Mouse (Mus musculus) activated CD4-positive, CD25-positive, alpha-beta regulatory T cell, adult 4 months (primary cell): ENCODE results near the gene Oosp2. TPM values are rescaled to one million over a fixed set of nuclear protein-coding genes. Genes with fewer than 3 reads are reported as not detected.

ENCODE experiments used
- ATAC-seq: one replicate; pipeline ENCODE4 v1.8.0; 2017
- polyA plus RNA-seq, 2 experiments: library from polyadenylated mRNA; unstranded; fragments of 100-300 nt; shearing (Covaris generic); gene quantifications; one replicate each; pipeline ENCODE4 v1.2.1; 2017

Gene Oosp2
- not detected for polyA plus RNA-seq

GRCm38 (mm10) chr19:11660459-11660858 is at the start of gene Oosp2:
Gene Oosp2 (minus strand): TSS chr19:11660559.
- ATAC-seq = no peak

- no peak for ATAC-seq
These were observed 38.0 kb upstream of the Oosp2 start for GRCm38 (mm10) chr19:11698342-11698741.

GRCm38 (mm10) chr19:11696755-11697154 is 36.4 kb upstream of the Oosp2 start, which contains the start of gene Oosp3:
Gene Oosp3 (plus strand): TSS chr19:11697055.
- no peak for ATAC-seq

GRCm38 (mm10) chr19:11691454-11691853 is 31.1 kb upstream of the Oosp2 start:
- ATAC-seq = no peak

- ATAC-seq = no peak
These were observed 30.5 kb upstream of the Oosp2 start, which contains the start of gene Oosp1 for GRCm38 (mm10) chr19:11690839-11691238. Gene Oosp1 (minus strand): TSS chr19:11691150.

- ATAC-seq = no peak
These were observed 1.2 kb upstream of the Oosp2 start for GRCm38 (mm10) chr19:11661562-11661961.

GRCm38 (mm10) chr19:11659142-11659541 is 1.2 kb downstream of the Oosp2 start:
- ATAC-seq = no peak

GRCm38 (mm10) chr19:11649564-11649963 is 10.8 kb downstream of the Oosp2 start:
- no peak for ATAC-seq

- ATAC-seq = no peak
These were observed 14.2 kb downstream of the Oosp2 start for GRCm38 (mm10) chr19:11646166-11646565.

- no peak for ATAC-seq
These were observed 19.6 kb downstream of the Oosp2 start, which contains the start of gene Ms4a3 for GRCm38 (mm10) chr19:11640732-11641131. Gene Ms4a3 (minus strand): TSS chr19:11640851.

GRCm38 (mm10) chr19:11639038-11639437 is 21.3 kb downstream of the Oosp2 start:
- no peak for ATAC-seq

GRCm38 (mm10) chr19:11635572-11635971 is 24.8 kb downstream of the Oosp2 start:
- ATAC-seq = no peak

- ATAC-seq = no peak
These were observed 26.0 kb downstream of the Oosp2 start for GRCm38 (mm10) chr19:11634330-11634729.

GRCm38 (mm10) chr19:11633732-11634131 is 26.6 kb downstream of the Oosp2 start:
- ATAC-seq = no peak

GRCm38 (mm10) chr19:11625231-11625630 is 35.1 kb downstream of the Oosp2 start:
- ATAC-seq = no peak

- no peak for ATAC-seq
These were observed 35.6 kb downstream of the Oosp2 start for GRCm38 (mm10) chr19:11624800-11625199.

- no peak for ATAC-seq
These were observed 36.8 kb downstream of the Oosp2 start, which contains the start of gene Ms4a2 for GRCm38 (mm10) chr19:11623551-11623950. Gene Ms4a2 (minus strand): TSS chr19:11623719.

- no peak for ATAC-seq
These were observed 42.4 kb downstream of the Oosp2 start for GRCm38 (mm10) chr19:11617983-11618382.

GRCm38 (mm10) chr19:11614805-11615204 is 45.6 kb downstream of the Oosp2 start:
- no peak for ATAC-seq

- no peak for ATAC-seq
These were observed 46.4 kb downstream of the Oosp2 start for GRCm38 (mm10) chr19:11613776-11614443.

- ATAC-seq = no peak
These were observed 47.3 kb downstream of the Oosp2 start for GRCm38 (mm10) chr19:11613084-11613483.

GRCm38 (mm10) chr19:11612293-11612692 is 48.1 kb downstream of the Oosp2 start:
- ATAC-seq = no peak

GRCm38 (mm10) chr19:11611541-11611945 is 48.8 kb downstream of the Oosp2 start:
- peak; percentile 49 for ATAC-seq

- no peak for ATAC-seq
These were observed 52.2 kb downstream of the Oosp2 start for GRCm38 (mm10) chr19:11608172-11608571.

GRCm38 (mm10) chr19:11604603-11605002 is 55.8 kb downstream of the Oosp2 start, which contains the start of gene Ms4a6d:
Gene Ms4a6d (minus strand): TSS chr19:11604849.
- no peak for ATAC-seq
